Mouse (Mus musculus): ENCODE measurements around the gene Nol4l. TPM values are rescaled to one million over a fixed set of nuclear protein-coding genes. Genes with fewer than 3 reads are reported as not detected.
"Not testable (repeated sequence)": the region's sequence is repeated elsewhere in the genome, so short reads cannot be mapped to it uniquely, and the experiment has no call there.

The Nol4l gene
- total RNA-seq, 2 experiments from 2014 or later, result 0.72 to 4.7 TPM

GRCm38 (mm10) chr2:153514497-153515380 is 15.0 kb downstream of the Nol4l start:
- ATAC-seq (replicated peaks; ENCODE audit: poor library complexity, severe bottlenecking), result peak; percentile 72

- no peak for ATAC-seq (replicated peaks; ENCODE audit: poor library complexity, severe bottlenecking)
Measured at GRCm38 (mm10) chr2:153513983-153514382, 15.8 kb downstream of the Nol4l start.

DNA sequence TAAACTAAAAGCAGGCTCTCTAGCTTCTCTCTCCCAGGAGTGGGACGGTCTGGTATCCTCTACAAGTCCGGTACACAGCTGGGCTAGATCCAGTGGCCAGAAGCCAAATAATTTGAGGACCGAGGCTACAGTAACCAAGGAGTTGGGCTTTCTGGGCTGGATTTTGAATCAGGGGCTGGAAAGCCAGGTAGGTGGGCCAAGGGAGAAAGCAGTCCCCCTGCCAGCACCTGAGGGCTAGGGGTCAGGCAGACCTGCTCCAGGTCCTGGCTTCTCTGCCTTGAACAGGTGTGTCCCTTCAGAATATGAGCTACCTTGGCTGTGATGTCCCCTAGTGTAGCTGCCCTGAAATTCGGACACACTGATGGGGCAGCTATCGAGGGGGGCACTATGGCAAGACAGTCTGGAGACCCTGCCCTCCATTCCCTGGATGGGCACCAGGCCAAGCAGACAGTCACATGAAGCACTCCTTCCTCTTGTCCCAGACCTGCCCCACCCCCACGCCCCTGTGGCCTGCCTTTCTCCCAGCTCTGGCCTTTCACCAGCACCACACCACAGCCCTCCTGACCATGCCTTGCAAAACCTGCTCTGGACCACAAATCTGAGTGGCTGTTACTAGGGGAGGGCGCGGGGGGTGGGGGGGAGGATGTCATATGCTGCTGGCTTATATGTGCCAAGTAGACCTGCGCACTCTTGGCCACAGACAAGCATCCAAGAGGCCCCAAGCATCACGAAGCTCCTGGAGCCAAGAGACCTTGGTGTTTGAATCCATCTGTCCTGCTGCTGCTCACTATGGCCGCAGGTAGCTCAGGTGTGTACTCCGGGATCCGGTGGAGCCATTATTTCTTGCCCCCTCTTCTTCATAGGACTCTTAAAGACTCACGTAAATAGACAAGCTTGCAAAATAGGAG is 17.1 kb downstream of the Nol4l start:
- ATAC-seq (replicated peaks; ENCODE audit: poor library complexity, severe bottlenecking), result peak; percentile 52

- ATAC-seq (replicated peaks; ENCODE audit: poor library complexity, severe bottlenecking), result no peak
Measured at GRCm38 (mm10) chr2:153511562-153511961, 18.2 kb downstream of the Nol4l start.

DNA sequence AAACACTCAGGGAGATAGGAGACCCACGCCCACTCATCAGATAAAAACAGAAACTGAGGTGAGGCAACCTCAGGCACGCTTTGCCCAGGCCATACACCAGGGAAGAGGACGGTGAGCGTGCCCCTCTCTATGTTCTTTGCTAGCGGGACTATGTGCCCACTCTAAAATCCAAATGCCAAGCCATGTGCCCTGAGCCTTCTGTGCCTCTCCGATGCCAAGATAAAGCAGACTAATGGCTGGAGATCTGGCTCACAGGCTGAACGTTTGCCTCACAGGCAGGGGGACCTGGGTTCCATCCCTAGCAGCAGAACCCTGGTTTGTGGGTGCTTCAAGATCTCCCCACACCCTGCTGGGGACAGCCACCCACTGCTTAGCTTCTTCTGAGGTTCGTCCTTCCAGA is 19.6 kb downstream of the Nol4l start:
- ATAC-seq (replicated peaks; ENCODE audit: poor library complexity, severe bottlenecking), result no peak

GRCm38 (mm10) chr2:153509211-153510029 is 20.4 kb downstream of the Nol4l start:
- ATAC-seq (replicated peaks; ENCODE audit: poor library complexity, severe bottlenecking), result no peak

GRCm38 (mm10) chr2:153508405-153508804 is 21.4 kb downstream of the Nol4l start:
- ATAC-seq (replicated peaks; ENCODE audit: poor library complexity, severe bottlenecking), result no peak

- no peak for ATAC-seq (replicated peaks; ENCODE audit: poor library complexity, severe bottlenecking)
Measured at GRCm38 (mm10) chr2:153507969-153508368, 21.8 kb downstream of the Nol4l start.

DNA sequence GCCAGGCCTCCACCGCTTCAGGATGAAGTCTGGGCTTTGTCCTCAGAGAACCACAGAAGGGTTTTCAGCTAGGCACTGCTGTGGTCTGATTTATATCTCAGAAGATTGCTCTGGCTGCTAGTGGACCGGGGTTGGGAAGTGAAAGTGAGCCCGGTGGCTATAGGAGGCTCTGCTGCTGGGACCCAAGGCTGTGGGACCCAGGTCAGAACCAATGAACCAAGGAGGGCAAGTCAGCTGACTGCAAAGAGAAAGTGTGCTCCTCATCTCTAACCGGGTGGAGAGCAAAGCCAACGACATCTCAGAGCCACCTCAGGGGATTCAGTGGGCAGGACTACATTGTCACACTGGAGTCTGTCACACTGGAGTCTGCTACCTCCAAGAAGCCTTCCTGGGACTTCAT is 23.4 kb downstream of the Nol4l start:
- peak; percentile 74 for ATAC-seq (replicated peaks; ENCODE audit: poor library complexity, severe bottlenecking)

DNA sequence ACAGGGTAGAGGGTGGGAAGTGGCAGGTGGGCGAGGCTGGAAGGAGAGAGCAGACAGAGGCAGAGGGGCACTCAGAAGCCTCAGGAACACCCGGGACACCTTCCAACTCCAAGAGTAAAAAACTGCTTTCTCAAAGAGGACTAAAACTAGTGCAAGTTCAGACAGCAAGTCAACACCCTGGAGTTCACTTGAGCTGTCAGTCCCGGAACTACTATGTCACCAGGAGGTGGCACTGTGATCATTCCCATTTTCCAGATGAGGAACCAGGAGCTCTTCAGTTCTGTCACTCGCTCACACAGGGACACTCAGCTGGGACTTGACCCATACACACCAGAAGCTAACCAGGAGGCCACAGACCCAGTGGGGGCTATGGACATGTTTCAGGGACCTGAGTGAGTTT is 30.6 kb downstream of the Nol4l start:
- no peak; the same call in 1 of the 2 replicates for ATAC-seq (replicated peaks; ENCODE audit: poor library complexity, severe bottlenecking)

DNA sequence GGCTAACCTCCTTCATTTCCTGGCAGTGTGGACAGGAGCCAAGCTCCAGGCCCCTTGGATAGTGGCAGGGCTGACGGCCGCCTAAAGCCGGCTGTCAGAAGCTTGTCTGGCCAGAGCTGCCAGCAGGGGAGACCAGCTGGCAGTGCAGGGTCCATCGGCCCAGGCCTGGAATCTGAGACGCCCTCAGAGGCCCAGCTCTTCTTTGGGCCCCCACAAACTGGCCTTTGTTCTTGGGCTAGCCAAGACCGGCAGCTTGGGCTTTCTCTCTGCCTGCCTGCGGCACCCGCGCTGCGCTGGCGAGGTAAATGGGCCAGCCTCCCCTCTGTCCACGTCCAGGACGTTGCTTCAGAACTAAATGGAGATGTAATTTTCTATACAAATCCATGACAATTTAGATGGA is 32.9 kb downstream of the Nol4l start:
- ATAC-seq (replicated peaks; ENCODE audit: poor library complexity, severe bottlenecking), result no peak

- ATAC-seq (replicated peaks; ENCODE audit: poor library complexity, severe bottlenecking), result peak; percentile 71
Measured at GRCm38 (mm10) chr2:153496301-153496700, 33.5 kb downstream of the Nol4l start.

DNA sequence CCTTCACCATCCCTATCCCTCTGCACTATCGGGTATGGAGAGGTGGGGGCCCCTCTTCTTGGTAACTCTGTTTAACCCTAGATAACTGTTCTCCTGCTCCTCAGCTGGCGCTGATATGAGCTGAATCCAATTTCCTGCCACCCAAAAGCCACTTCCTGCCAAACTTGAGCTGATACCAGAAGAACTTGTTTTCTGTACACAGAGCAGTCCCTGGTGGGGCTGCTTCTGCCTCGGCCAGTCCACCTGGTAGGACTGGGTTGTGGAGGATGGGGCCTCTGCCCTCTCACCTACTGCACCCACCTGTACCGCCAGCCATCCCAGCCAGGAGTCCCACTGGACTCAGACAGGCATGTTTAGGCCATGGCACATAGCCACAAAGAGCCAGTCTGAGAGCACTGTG is 34.0 kb downstream of the Nol4l start:
- ATAC-seq (replicated peaks; ENCODE audit: poor library complexity, severe bottlenecking), result no peak

DNA sequence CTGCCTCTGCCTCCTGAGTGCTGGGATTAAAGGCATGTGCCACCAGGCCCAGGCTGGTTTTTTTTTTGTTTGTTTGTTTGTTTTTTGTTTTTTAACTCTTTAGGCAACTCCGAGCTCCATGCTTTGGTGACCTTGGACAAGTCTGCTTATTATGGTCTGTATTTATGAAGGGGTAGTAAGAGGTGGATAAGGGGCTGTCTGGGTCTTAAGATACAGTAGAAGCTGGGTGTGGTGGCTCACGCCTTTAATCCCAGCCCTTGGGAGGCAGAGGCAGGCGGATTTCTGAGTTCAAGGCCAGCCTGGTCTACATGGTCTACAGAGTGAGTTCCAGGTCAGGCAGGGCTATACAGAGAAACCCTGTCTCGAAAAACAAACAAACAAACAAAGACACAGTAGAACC is 34.4 kb downstream of the Nol4l start:
- not testable (repeated sequence) for ATAC-seq (replicated peaks; ENCODE audit: poor library complexity, severe bottlenecking)

DNA sequence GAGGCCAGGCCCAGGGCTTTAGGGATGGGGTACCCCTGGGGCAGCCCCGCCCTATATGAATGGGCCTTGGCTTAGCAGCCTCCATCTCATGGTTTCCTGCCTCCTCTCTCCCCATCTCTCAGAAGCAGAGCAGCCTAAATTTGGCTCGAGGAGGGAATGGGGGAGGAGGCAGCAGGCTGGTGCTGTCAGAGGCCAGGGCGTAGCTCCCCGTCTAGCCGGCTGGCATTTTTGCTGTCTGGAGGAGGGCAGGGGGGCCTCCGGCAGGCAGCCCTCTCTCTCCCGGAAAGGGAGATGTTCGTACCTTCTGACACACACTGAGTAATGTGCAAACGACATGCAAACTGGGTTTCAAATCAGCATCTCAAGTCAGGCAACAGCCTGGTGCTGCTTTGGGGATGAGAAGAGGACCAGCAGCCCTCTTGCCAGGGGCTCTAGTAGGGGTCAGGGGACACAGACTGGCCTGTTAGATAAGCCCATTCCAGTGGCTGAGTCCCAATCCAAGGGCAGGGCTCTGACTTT is 35.4 kb downstream of the Nol4l start:
- no peak for ATAC-seq (replicated peaks; ENCODE audit: poor library complexity, severe bottlenecking)

DNA sequence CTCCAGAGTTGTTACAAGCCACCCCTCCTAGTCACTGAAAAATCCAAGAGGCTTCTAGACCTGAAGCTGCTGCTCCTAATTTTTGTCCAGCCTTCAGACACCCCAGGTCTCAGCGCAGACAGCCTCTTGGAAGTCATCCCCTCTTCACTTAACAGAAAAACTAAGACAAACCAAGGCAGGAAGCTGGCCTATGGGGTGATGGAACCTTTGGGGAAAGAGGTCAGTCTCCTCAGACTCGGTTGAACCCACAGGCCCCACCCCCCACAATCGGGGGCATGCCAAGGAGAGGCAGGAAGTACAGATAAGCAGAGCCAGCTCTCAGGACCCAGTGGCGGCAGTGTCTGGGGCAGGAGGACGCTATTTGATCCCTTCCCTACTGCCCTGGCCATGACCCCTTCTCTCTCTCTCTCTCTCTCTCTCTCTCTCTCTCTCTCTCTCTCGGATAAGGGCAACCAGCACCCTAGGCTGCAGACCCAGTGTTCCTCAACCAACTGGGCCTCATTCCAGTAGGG is 35.9 kb downstream of the Nol4l start:
- ATAC-seq (replicated peaks; ENCODE audit: poor library complexity, severe bottlenecking), result no peak

GRCm38 (mm10) chr2:153493393-153493731 is 36.4 kb downstream of the Nol4l start:
- no peak for ATAC-seq (replicated peaks; ENCODE audit: poor library complexity, severe bottlenecking)

DNA sequence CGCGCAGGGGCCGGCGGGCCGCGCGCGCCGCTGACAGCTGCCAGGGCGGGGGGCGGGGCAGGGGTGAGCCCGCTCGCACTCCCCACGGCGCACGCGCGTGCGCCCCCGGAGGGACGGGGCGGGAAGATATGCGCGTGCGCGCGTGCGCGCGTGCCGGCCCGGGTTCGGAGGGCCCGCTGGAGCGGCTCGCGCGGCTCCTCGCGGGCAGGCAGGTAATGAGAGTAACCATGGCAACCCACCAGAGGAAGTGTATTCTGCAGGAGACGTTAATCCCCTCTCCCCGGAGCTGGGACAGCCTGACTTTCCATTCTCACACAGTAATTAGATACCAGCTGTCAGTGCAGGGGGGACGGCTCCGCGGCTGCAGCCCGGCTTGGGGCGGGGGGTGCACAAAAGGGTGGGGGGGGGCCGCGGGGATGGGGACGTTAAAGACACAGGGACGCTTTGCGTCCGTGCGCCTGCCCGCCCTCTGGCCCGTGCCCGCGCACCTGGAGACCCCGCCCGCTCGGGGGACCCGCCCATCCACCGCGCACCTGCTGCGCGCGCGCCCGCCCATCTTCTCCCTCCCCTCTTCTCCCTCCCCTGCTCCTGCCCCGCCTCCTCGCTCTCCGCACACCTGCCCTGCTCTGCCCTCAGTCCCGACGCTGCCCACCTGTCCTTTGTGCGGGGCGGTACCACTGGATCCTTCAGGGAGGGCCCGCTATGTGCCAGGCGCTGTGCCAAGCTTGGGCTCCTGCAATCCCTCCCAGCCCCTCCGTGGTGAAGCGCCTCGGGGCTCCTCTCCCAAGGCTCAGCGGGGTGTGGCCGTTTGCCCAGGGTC is 37.0 kb downstream of the Nol4l start, which contains the start of gene 4930404H24Rik:
TSS of gene 4930404H24Rik (plus strand) at position 218 of the 820 bp plus-strand sequence.
- ATAC-seq (replicated peaks; ENCODE audit: poor library complexity, severe bottlenecking), result peak; percentile 29

GRCm38 (mm10) chr2:153492179-153492517 is 37.6 kb downstream of the Nol4l start:
- ATAC-seq (replicated peaks; ENCODE audit: poor library complexity, severe bottlenecking), result no peak
